Mouse (Mus musculus) hematopoietic multipotent progenitor cell, adult 10-12 weeks (in vitro differentiated cells): ENCODE results near the gene Atp1b1. TPM values are rescaled to one million over a fixed set of nuclear protein-coding genes. Genes with fewer than 3 reads are reported as not detected.

Experiments
- polyA plus RNA-seq: library from polyadenylated mRNA; stranded (reverse); fragments of >175 nt; gene quantifications from 2 replicates; pipeline ENCODE4 v1.2.3, GENCODE M21; 2012; ENCODE audit warnings: low replicate concordance

Gene Atp1b1
- 33.9 and 94.4 TPM in 2 replicates for polyA plus RNA-seq

DNA sequence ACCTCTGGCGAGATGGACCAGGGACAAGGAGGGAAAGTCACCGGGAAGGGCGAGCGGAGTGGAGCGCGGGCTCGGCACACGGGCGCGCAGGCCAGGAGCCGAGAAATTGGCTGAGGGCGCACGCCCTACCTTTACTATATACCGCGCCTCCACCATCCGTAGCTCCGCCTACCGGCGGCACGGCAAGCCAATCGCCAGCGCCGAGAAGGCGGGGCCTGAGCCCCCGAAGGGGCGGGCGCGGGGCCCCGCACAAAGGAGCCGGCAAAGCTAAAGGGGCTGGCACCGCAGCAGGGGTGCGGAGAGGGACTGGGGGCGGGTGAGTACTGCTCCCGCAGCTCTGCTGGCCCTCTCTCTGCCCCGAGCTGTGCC lies at the start of gene Atp1b1:
Gene Atp1b1 (minus strand): TSS at position 111 of the 369 bp plus-strand sequence.

Other genes with a start within 250 kb of the Atp1b1 start
- 4.8 and 7.8 TPM in 2 replicates for gene Slc19a2, start 209.3 kb downstream of the Atp1b1 start, polyA plus RNA-seq
- 1.2 and 3.5 TPM in 2 replicates for gene Ccdc181, start 182.8 kb downstream of the Atp1b1 start, polyA plus RNA-seq
- 0.77 and 1.4 TPM in 2 replicates for gene Nme7, start 154.2 kb downstream of the Atp1b1 start, polyA plus RNA-seq
- 0.74 and 2.0 TPM in 2 replicates for gene Blzf1, start 150.9 kb downstream of the Atp1b1 start, polyA plus RNA-seq